Mouse (Mus musculus) brain, embryonic 14.5 days (tissue): ENCODE results near the gene Aldh3a1.

Experiments
- CTCF ChIP-seq: fragments of 200-500 bp; IDR thresholded peaks from 2 replicates; pipeline ENCODE4 v1.5.1; 2012; ENCODE audit warnings: inconsistent platforms, mild to moderate bottlenecking, moderate library complexity, borderline replicate concordance; ENCODE audit not compliant: insufficient read depth, insufficient read length; ENCODE audit errors: extremely low read depth
- POLR2A ChIP-seq: fragments of 200-500 bp; IDR thresholded peaks from 2 replicates; pipeline ENCODE4 v1.6.1; 2012; ENCODE audit warnings: mild to moderate bottlenecking, inconsistent platforms, borderline replicate concordance; ENCODE audit not compliant: poor library complexity, insufficient read depth, insufficient read length, severe bottlenecking; ENCODE audit errors: extremely low read depth

GRCm38 (mm10) chr11:61266551-61267533 is 59.5 kb downstream of the Aldh3a1 start, which contains the start of gene Aldh3a2:
- no peak for TF ChIP-seq CTCF
- peak; percentile 89; the same call in 1 of the 2 replicates for TF ChIP-seq POLR2A
